Mouse (Mus musculus) forelimb bud, embryonic 11.5 days (tissue): ENCODE measurements around the gene Tars.

Experiments
- DNase-seq: peaks from one replicate; pipeline ENCODE4 v3.0.0-alpha.2; 2012; ENCODE audit warnings: low read depth, low spot score

The Tars gene

GRCm38 (mm10) chr15:11399356-11400067 lies at the start of gene Tars:
TSS of gene Tars (minus strand) at chr15:11399665.
- peak; percentile 100 for DNase-seq

- DNase-seq, result no peak
Measured at GRCm38 (mm10) chr15:11437361-11437760, 37.9 kb upstream of the Tars start.

GRCm38 (mm10) chr15:11436709-11437280 lies 37.3 kb upstream of the Tars start:
- no peak for DNase-seq

- DNase-seq, result no peak
Measured at GRCm38 (mm10) chr15:11426899-11427298, 27.4 kb upstream of the Tars start.

- DNase-seq, result no peak
Measured at GRCm38 (mm10) chr15:11413484-11413883, 14.0 kb upstream of the Tars start.

- no peak for DNase-seq
Measured at GRCm38 (mm10) chr15:11412542-11412941, 13.1 kb upstream of the Tars start.

- no peak for DNase-seq
Measured at GRCm38 (mm10) chr15:11411846-11412245, 12.4 kb upstream of the Tars start.

GRCm38 (mm10) chr15:11408155-11408826 lies 8.8 kb upstream of the Tars start:
- peak; percentile 67 for DNase-seq

- peak; percentile 80 for DNase-seq
Measured at GRCm38 (mm10) chr15:11407381-11407780, 7.9 kb upstream of the Tars start.

GRCm38 (mm10) chr15:11406769-11407168 lies 7.3 kb upstream of the Tars start:
- DNase-seq, result peak; percentile 19

- DNase-seq, result no peak
Measured at GRCm38 (mm10) chr15:11398676-11399350, 652 bp downstream of the Tars start.

GRCm38 (mm10) chr15:11396421-11396820 lies 3.0 kb downstream of the Tars start:
- DNase-seq, result no peak

GRCm38 (mm10) chr15:11392903-11393302 lies 6.6 kb downstream of the Tars start:
- no peak for DNase-seq

GRCm38 (mm10) chr15:11383796-11384195 lies 15.7 kb downstream of the Tars start:
- DNase-seq, result no peak

- no peak for DNase-seq
Measured at GRCm38 (mm10) chr15:11382585-11382984, 16.9 kb downstream of the Tars start.

GRCm38 (mm10) chr15:11380616-11381015 lies 18.8 kb downstream of the Tars start:
- no peak for DNase-seq

- DNase-seq, result peak; percentile 39
Measured at GRCm38 (mm10) chr15:11380087-11380530, 19.4 kb downstream of the Tars start.

- DNase-seq, result no peak
Measured at GRCm38 (mm10) chr15:11379431-11380086, 19.9 kb downstream of the Tars start.

- DNase-seq, result no peak
Measured at GRCm38 (mm10) chr15:11370477-11371085, 28.9 kb downstream of the Tars start.

- DNase-seq, result no peak
Measured at GRCm38 (mm10) chr15:11369572-11369971, 29.9 kb downstream of the Tars start.

GRCm38 (mm10) chr15:11364795-11365194 lies 34.7 kb downstream of the Tars start:
- DNase-seq, result no peak
